Mouse (Mus musculus) G1E (cell line): ENCODE data around the gene Sppl2a.
"Not testable (repeated sequence)": the region's sequence is repeated elsewhere in the genome, so short reads cannot be mapped to it uniquely, and the experiment has no call there.

Experiments
- CTCF ChIP-seq: IDR thresholded peaks from 2 replicates; pipeline ENCODE4 v1.5.1; 2012; ENCODE audit warnings: low read depth, low read length, inconsistent platforms, mixed read lengths
- TAL1 ChIP-seq: conservative IDR thresholded peaks from 2 replicates; pipeline ENCODE4 v1.6.1; 2012; ENCODE audit warnings: low read depth, low read length, inconsistent platforms, mixed read lengths

DNA sequence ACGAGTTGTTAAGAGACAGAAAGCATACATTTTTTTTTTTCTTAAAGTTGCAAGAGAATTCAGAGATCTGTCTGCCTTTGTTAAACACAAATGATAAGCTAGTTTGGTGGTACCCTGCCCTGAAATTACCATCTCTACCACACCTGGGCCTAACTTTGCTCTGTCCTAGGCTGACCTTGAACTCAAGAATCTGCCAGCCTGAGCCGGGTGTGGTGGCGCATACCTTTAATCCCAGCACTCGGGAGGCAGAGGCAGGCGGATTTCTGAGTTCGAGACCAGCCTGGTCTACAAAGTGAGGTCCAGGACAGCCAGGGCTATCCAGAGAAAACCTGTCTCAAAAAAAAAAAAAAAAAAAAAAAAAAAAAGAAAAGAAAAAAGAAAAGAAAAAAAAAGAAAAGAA, 16.3 kb upstream of the Sppl2a start:
- not testable (repeated sequence) for TF ChIP-seq CTCF, TAL1
